Mouse (Mus musculus) bone marrow, adult 2 months (tissue): ENCODE results near the gene Hnrnph3.

ENCODE experiments used
- CTCF ChIP-seq: fragments of 200-500 bp; IDR thresholded peaks from 2 replicates; pipeline ENCODE4 v1.5.1; 2011; ENCODE audit warnings: low read length, control low read depth; ENCODE audit not compliant: control insufficient read depth, insufficient read depth
- POLR2A ChIP-seq: fragments of 200-500 bp; IDR thresholded peaks from 2 replicates; pipeline ENCODE4 v1.6.1; 2011; ENCODE audit warnings: low read depth, mild to moderate bottlenecking, control low read depth, low read length, borderline replicate concordance; ENCODE audit not compliant: control insufficient read depth

- TF ChIP-seq POLR2A (no peak), CTCF (no peak)
These were observed 33.1 kb upstream of the Hnrnph3 start for GRCm38 (mm10) chr10:63056966-63057750.
